Mouse (Mus musculus) liver, embryonic 14 days (tissue): ENCODE measurements around the gene Tmem169. TPM values are rescaled to one million over a fixed set of nuclear protein-coding genes. Genes with fewer than 3 reads are reported as not detected.

Source experiments
- polyA plus RNA-seq: library from polyadenylated mRNA; depleted of rRNA; stranded (reverse); fragments of >200 nt; gene quantifications from 2 replicates; pipeline ENCODE4 v1.2.3, GENCODE M21; 2012; rRNA removed

Gene Tmem169
- polyA plus RNA-seq: 0.51 and 0.56 TPM in 2 replicates

GRCm38 (mm10) chr1:72283992-72284485 lies at the start of gene Tmem169, which contains the start of gene Pecr:
TSS of gene Tmem169 (plus strand) at chr1:72284369.
TSS of gene Pecr (minus strand) at chr1:72284314.

DNA sequence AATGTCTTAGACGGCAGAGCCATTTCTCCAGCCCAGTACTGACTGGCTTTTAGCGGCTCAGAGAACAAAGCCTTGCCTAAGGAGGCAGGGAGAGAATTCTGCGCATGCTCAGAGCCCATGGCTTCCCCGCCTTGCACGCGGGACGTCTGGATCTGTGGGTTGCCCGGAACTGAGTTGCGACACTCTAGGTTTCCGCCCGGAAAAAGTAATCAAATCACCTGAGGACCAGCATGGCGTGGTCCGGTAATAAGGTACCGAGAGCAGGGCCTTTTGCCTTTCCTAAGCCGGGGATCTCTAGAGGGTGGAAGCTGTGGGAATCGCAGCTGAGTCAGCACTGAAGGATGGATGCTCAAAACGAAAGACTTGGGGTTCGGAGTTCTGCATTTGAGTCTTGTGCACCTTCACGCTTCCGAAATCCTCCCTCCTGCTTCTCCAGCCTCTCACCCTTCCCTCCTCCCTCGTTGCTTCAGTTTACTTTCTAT lies 23.2 kb downstream of the Tmem169 start, which contains the start of gene Xrcc5:
Xrcc5 (plus strand) TSS at position 105 of the 482 bp plus-strand sequence.

Other genes starting within 250 kb of the Tmem169 start
- 2.1 and 3.4 TPM in 2 replicates for gene Mreg, start 72.1 kb upstream of the Tmem169 start, polyA plus RNA-seq
- 25.0 and 26.7 TPM in 2 replicates for gene Pecr, start 55 bp upstream of the Tmem169 start, polyA plus RNA-seq
- 9.1 and 10.3 TPM in 2 replicates for gene Xrcc5, start 23.1 kb downstream of the Tmem169 start, polyA plus RNA-seq